Mouse (Mus musculus) cortical plate, adult 2 months (tissue): ENCODE results near the gene Myrf.

Experiments
- CTCF ChIP-seq: fragments of 200-500 bp; IDR thresholded peaks from 2 replicates; pipeline ENCODE4 v1.5.1; 2011; ENCODE audit warnings: mild to moderate bottlenecking, control low read depth, low read length; ENCODE audit not compliant: insufficient read depth; ENCODE audit errors: extremely low read depth
- POLR2A ChIP-seq: fragments of 200-500 bp; IDR thresholded peaks from 2 replicates; pipeline ENCODE4 v1.6.1; 2011; ENCODE audit warnings: mild to moderate bottlenecking, low read length, control low read depth; ENCODE audit not compliant: insufficient read depth; ENCODE audit errors: extremely low read depth

GRCm38 (mm10) chr19:10184096-10184495 is 56.5 kb downstream of the Myrf start:
- peak; percentile 85 for TF ChIP-seq POLR2A
- TF ChIP-seq CTCF, result no peak
